Mouse (Mus musculus): ENCODE data around the gene Azin2.

- TF ChIP-seq NRF1 (IDR thresholded peaks at IDR 0.05; ENCODE audit: insufficient read depth, low read depth, low read length, poor library complexity, severe bottlenecking): no peak
- TF ChIP-seq CTCF (IDR thresholded peaks at IDR 0.05 in 2 of 3, conservative IDR thresholded peaks at IDR 0.05 in 1 of 3; ENCODE audit: control insufficient read depth in 1 of 3, insufficient read depth in 1 of 3, low read depth in 2 of 3, low read length in 3 of 3, poor library complexity in 1 of 3, severe bottlenecking in 1 of 3): no peak
- TF ChIP-seq GABPA (IDR thresholded peaks at IDR 0.05; ENCODE audit: low read depth, low read length): no peak
- no peak for TF ChIP-seq MEF2A (IDR thresholded peaks at IDR 0.05; ENCODE audit: extremely low read depth, insufficient replicate concordance, low read depth, low read length, poor library complexity, severe bottlenecking)
- TF ChIP-seq CHD2 (IDR thresholded peaks at IDR 0.05; ENCODE audit: low read length): no peak
- no peak for TF ChIP-seq ZC3H11A (IDR thresholded peaks at IDR 0.05; ENCODE audit: low read depth, low read length)
- no peak for TF ChIP-seq BHLHE40 (IDR thresholded peaks at IDR 0.05; ENCODE audit: borderline replicate concordance, low read depth, low read length)
- TF ChIP-seq E2F4 (IDR thresholded peaks at IDR 0.05; ENCODE audit: borderline replicate concordance, low read depth, low read length): no peak
- no peak for TF ChIP-seq ETS1 (IDR thresholded peaks at IDR 0.05; ENCODE audit: low read depth, low read length)
- TF ChIP-seq POLR2A (IDR thresholded peaks at IDR 0.05; ENCODE audit: control insufficient read depth in 1 of 2, insufficient read depth in 1 of 2, low read depth in 1 of 2, low read length in 2 of 2, poor library complexity in 1 of 2): no peak
- no peak for TF ChIP-seq EP300 (IDR thresholded peaks at IDR 0.05; ENCODE audit: low read depth in 1 of 2, low read length in 2 of 2)
- no peak for TF ChIP-seq USF1 (IDR thresholded peaks at IDR 0.05; ENCODE audit: low read depth, low read length)
- no peak for TF ChIP-seq SMC3 (IDR thresholded peaks at IDR 0.05; ENCODE audit: low read depth, low read length)
- TF ChIP-seq MAZ (IDR thresholded peaks at IDR 0.05; ENCODE audit: low read depth, low read length): no peak
Observed at GRCm38 (mm10) chr4:128983656-128984055, 21.4 kb upstream of the Azin2 start.

Data from MEL (cell line).